Mouse (Mus musculus) bone marrow macrophage, adult 2 months (primary cell): ENCODE data around the gene Tnrc18.

ENCODE experiments used
- CTCF ChIP-seq: IDR thresholded peaks from 2 replicates; pipeline ENCODE4 v1.5.1; 2012; ENCODE audit warnings: low read depth, mild to moderate bottlenecking, low read length, moderate library complexity
- POLR2A ChIP-seq: IDR thresholded peaks from 2 replicates; pipeline ENCODE4 v1.6.1; 2012; ENCODE audit warnings: mild to moderate bottlenecking, low read depth, low read length, borderline replicate concordance

DNA sequence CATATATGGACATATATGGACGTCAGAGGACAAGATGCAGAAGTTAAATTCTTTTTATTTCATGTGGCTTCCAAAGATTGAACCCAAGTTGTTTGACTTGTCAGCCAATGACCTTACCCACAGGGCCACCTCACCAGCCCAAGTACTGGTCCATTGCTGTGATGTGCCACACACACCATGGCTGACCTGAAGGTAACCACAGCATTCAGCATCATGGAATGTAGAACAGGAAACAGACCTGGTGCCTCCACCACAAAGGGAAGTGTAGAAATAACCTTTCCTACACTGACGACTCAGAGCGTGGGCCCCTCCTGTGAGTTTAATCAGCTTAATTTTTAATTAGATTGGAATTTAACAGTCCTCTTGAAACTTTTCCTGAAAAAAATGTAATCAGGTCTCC is 127.1 kb downstream of the Tnrc18 start:
- no peak for TF ChIP-seq POLR2A
- no peak for TF ChIP-seq CTCF
